Mouse (Mus musculus) retina, embryonic 14.5 days (tissue): ENCODE results near the gene Ifitm2.

ENCODE experiments used
- DNase-seq: peaks from one replicate; pipeline ENCODE4 v3.0.0-alpha.2; 2015; ENCODE audit warnings: low spot score

The Ifitm2 gene

GRCm38 (mm10) chr7:140905642-140906081, 50.1 kb downstream of the Ifitm2 start:
- DNase-seq = no peak
